Mouse (Mus musculus): Measurements from ENCODE around the gene Eif4ebp2.

The Eif4ebp2 gene

DNA sequence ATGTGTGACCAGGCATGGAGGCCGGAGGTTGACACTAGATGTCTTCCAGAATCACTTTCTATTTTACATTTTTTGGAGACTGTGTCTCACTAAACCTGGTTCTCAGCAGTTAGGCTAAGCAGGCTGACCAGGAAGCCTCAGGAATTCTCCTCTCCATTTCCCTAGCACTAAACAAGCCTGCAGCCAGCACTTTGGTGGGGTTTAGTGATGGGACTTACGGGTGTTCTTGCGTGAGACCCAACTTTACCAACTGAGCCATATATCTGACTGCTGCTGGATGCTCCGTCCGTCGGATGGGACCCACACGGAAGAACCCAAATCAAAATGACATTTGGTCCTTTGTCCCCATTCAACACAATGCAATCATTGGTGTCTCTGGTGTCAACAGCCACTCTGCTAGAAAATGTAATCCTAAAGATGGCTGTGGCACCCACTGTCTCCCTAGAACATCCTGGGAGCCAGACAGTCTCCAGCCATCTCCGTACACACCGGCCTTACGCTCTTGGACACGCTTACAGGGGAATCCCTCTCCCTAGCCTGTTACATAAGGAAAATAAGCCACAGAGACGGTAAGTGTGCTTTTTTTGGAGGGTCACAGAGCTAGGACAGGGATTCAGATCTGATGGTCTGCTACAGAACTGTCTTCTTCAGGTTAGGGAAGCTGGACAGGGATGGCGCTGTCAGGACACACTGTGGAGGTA lies 73.0 kb downstream of the Eif4ebp2 start:
- no peak for DNase-seq

DNA sequence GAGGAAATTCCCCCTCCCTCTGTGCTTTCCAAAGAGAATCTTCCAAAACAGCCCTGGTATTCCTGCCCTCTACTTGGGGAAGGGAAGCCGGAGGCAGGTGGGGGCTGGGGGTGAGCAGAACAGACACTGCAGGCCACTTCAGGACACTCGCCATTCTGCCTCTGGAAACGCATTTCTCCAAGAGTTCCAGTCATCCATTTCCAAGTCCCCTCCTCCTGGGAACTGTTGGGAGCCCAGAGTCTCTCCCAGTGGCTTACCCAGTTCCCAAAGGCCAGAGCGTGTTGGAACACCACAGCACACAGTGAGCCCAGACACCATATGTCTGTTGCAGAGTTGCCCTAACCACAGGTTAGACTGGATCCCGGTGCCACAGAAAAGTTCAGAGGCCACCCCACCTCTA lies 73.8 kb downstream of the Eif4ebp2 start:
- DNase-seq = no peak

All from cerebellum, adult 18-20 months (tissue).